Mouse (Mus musculus): ENCODE results near the gene Gm21964. TPM values are rescaled to one million over a fixed set of nuclear protein-coding genes. Genes with fewer than 3 reads are reported as not detected.
A peak's percentile ranks its signal among the peaks of the same experiment; 100 is the strongest.

Gene Gm21964
- polyA plus RNA-seq, 1 experiment from 2014 or later = not detected

- H3K36me3 ChIP-seq (ENCODE audit: control insufficient read depth, insufficient read depth, low read length) = no peaks in the 10 kb centered on the region
- H3K27ac ChIP-seq (ENCODE audit: low read length) = no peak within 1 kb of the TSS
- no peaks in the 10 kb centered on the region for H3K27me3 ChIP-seq (ENCODE audit: control insufficient read depth, insufficient read depth, low read length)
- 6% methylated on average over 54 of the region's 54 CpGs for WGBS
- peak within 1 kb of the TSS; percentile 92 for H3K4me2 ChIP-seq (replicated peaks; ENCODE audit: low read depth, low read length)
- H3K9ac ChIP-seq (replicated peaks; ENCODE audit: low read depth, low read length) = peak within 1 kb of the TSS; percentile 55
- H3K4me3 ChIP-seq (ENCODE audit: low read depth, low read length) = peak within 1 kb of the TSS; percentile 60
- H3K4me1 ChIP-seq (ENCODE audit: control insufficient read depth, insufficient read depth, low read length) = peaks cover 3% of the 10 kb centered on the region; the same call in 1 of the 2 replicates
- peak; percentile 93 for ATAC-seq (ENCODE audit: insufficient number of reproducible peaks, insufficient read depth, low FRiP score, low read depth)
- H3K9me3 ChIP-seq (ENCODE audit: control insufficient read depth, low read depth, low read length) = no peaks in the 10 kb centered on the region
Measured at GRCm38 (mm10) chr8:110079282-110080221, 21.5 kb upstream of the Gm21964 start, which contains the start of gene Zfp612. TSS of gene Zfp612 (plus strand) at chr8:110079746.

- no peak for ATAC-seq (ENCODE audit: insufficient number of reproducible peaks, insufficient read depth, low FRiP score, low read depth)
- Histone ChIP-seq H3K4me1 (ENCODE audit: control insufficient read depth, insufficient read depth, low read length) (peaks cover 3% of the 10 kb centered on the region; the same call in 1 of the 2 replicates), H3K9ac (replicated peaks; ENCODE audit: low read depth, low read length) (no peak overlapping the region), H3K27me3 (ENCODE audit: control insufficient read depth, insufficient read depth, low read length) (no peaks in the 10 kb centered on the region), H3K4me3 (ENCODE audit: low read depth, low read length) (no peak overlapping the region), H3K36me3 (ENCODE audit: control insufficient read depth, insufficient read depth, low read length) (peaks cover 6% of the 10 kb centered on the region), H3K9me3 (ENCODE audit: control insufficient read depth, low read depth, low read length) (no peaks in the 10 kb centered on the region), H3K27ac (ENCODE audit: low read length) (no peak overlapping the region), H3K4me2 (replicated peaks; ENCODE audit: low read depth, low read length) (no peak overlapping the region)
- WGBS = 78% methylated on average over 11 of the region's 11 CpGs
Measured at GRCm38 (mm10) chr8:110082416-110083105, 18.4 kb upstream of the Gm21964 start.

DNA sequence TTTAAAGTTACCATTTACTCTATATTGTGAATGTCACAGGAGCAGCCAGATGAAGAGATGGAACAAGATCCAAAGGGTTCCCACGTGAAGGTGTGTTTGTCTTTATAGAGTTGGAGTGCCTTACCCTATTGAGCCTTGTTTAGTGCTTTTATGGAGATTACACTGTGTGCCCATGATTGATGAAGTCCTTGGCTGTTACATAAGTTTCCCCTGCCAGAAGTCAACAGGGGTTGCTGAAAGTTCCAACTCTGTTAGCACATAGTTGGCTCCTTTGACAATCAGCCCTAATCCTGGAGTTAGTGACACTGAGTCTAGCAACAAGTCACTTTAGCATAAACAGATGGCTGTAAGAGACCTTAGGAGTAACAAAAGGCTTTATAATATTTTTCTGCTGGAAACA, 9.1 kb upstream of the Gm21964 start:
- ATAC-seq (ENCODE audit: insufficient number of reproducible peaks, insufficient read depth, low FRiP score, low read depth) = no peak
- H3K27ac ChIP-seq (ENCODE audit: low read length) = no peak overlapping the region
- H3K4me1 ChIP-seq (ENCODE audit: control insufficient read depth, insufficient read depth, low read length) = no peaks in the 10 kb centered on the region
- peaks cover 15% of the 10 kb centered on the region for H3K36me3 ChIP-seq (ENCODE audit: control insufficient read depth, insufficient read depth, low read length)
- peaks cover 11% of the 10 kb centered on the region; the same call in 1 of the 2 replicates for H3K9me3 ChIP-seq (ENCODE audit: control insufficient read depth, low read depth, low read length)
- H3K4me2 ChIP-seq (replicated peaks; ENCODE audit: low read depth, low read length) = no peak overlapping the region
- 32% methylated on average over 1 of the region's 1 CpGs for WGBS
- H3K9ac ChIP-seq (replicated peaks; ENCODE audit: low read depth, low read length) = no peak overlapping the region
- no peaks in the 10 kb centered on the region for H3K27me3 ChIP-seq (ENCODE audit: control insufficient read depth, insufficient read depth, low read length)
- no peak overlapping the region for H3K4me3 ChIP-seq (ENCODE audit: low read depth, low read length)

DNA sequence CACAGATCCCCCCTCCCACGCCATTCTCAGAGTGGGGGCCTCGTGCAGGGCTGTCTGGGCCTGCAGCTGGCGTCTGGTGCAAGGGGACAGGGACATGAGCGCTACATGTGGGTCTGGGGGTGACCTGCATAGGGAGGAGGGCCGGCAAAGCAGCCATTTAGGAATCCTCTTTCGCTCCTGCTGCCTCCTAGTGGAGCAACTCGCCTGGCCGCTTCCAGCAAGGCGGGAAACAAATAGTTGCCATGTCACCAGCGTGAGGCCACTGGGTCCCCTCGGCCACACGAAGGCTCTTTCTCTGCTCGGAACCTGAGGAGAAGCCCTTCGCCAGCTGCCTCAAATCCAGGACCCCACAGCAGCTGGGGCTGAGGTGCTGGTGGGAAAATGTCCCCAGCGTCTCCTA, 669 bp downstream of the Gm21964 start:
- H3K27ac ChIP-seq (ENCODE audit: low read length) = no peak overlapping the region
- 86% methylated on average over 15 of the region's 15 CpGs for WGBS
- H3K9me3 ChIP-seq (ENCODE audit: control insufficient read depth, low read depth, low read length) = no peaks in the 10 kb centered on the region
- no peak overlapping the region for H3K4me2 ChIP-seq (replicated peaks; ENCODE audit: low read depth, low read length)
- H3K4me3 ChIP-seq (ENCODE audit: low read depth, low read length) = no peak overlapping the region
- no peaks in the 10 kb centered on the region for H3K36me3 ChIP-seq (ENCODE audit: control insufficient read depth, insufficient read depth, low read length)
- H3K9ac ChIP-seq (replicated peaks; ENCODE audit: low read depth, low read length) = no peak overlapping the region
- no peak for ATAC-seq (ENCODE audit: insufficient number of reproducible peaks, insufficient read depth, low FRiP score, low read depth)
- H3K27me3 ChIP-seq (ENCODE audit: control insufficient read depth, insufficient read depth, low read length) = no peaks in the 10 kb centered on the region
- no peaks in the 10 kb centered on the region for H3K4me1 ChIP-seq (ENCODE audit: control insufficient read depth, insufficient read depth, low read length)

DNA sequence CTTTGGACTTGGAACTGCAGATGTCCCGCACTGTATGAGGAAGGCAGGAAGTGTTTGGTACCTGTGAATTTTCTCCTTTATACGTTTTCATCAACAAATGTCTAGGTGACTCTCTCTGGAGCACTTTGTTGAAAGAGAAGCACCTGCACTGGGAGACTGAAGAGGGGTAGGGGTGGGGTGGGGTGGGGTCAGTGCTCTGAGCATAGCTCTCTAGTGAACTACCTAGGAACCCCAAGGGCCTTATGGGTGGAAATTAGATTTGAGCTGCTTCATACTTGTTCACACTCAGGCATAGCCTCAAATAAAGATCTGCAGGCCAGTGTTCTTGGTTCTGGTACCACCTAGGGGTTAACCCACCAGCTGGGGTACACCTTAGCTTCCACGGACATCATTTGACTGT, 1.6 kb downstream of the Gm21964 start, which contains the start of gene Gm17720:
TSS of gene Gm17720 (minus strand) at position 101 of the 400 bp plus-strand sequence.
- Histone ChIP-seq H3K4me2 (replicated peaks; ENCODE audit: low read depth, low read length) (no peak within 1 kb of the TSS), H3K27me3 (ENCODE audit: control insufficient read depth, insufficient read depth, low read length) (no peaks in the 10 kb centered on the region), H3K4me3 (ENCODE audit: low read depth, low read length) (no peak within 1 kb of the TSS), H3K9me3 (ENCODE audit: control insufficient read depth, low read depth, low read length) (no peaks in the 10 kb centered on the region), H3K36me3 (ENCODE audit: control insufficient read depth, insufficient read depth, low read length) (no peaks in the 10 kb centered on the region), H3K9ac (replicated peaks; ENCODE audit: low read depth, low read length) (no peak within 1 kb of the TSS), H3K4me1 (ENCODE audit: control insufficient read depth, insufficient read depth, low read length) (no peaks in the 10 kb centered on the region), H3K27ac (ENCODE audit: low read length) (no peak within 1 kb of the TSS)
- no peak for ATAC-seq (ENCODE audit: insufficient number of reproducible peaks, insufficient read depth, low FRiP score, low read depth)
- 84% methylated on average over 3 of the region's 3 CpGs for WGBS

- Histone ChIP-seq H3K4me3 (ENCODE audit: low read depth, low read length) (no peak overlapping the region), H3K4me2 (replicated peaks; ENCODE audit: low read depth, low read length) (no peak overlapping the region), H3K27me3 (ENCODE audit: control insufficient read depth, insufficient read depth, low read length) (no peaks in the 10 kb centered on the region), H3K4me1 (ENCODE audit: control insufficient read depth, insufficient read depth, low read length) (no peaks in the 10 kb centered on the region), H3K27ac (ENCODE audit: low read length) (no peak overlapping the region), H3K9me3 (ENCODE audit: control insufficient read depth, low read depth, low read length) (no peaks in the 10 kb centered on the region), H3K9ac (replicated peaks; ENCODE audit: low read depth, low read length) (no peak overlapping the region), H3K36me3 (ENCODE audit: control insufficient read depth, insufficient read depth, low read length) (no peaks in the 10 kb centered on the region)
- no peak for ATAC-seq (ENCODE audit: insufficient number of reproducible peaks, insufficient read depth, low FRiP score, low read depth)
- 36% methylated on average over 6 of the region's 6 CpGs for WGBS
Measured at GRCm38 (mm10) chr8:110119715-110120114, 18.7 kb downstream of the Gm21964 start.

- Histone ChIP-seq H3K9me3 (ENCODE audit: control insufficient read depth, low read depth, low read length) (no peaks in the 10 kb centered on the region), H3K4me3 (ENCODE audit: low read depth, low read length) (no peak overlapping the region), H3K4me1 (ENCODE audit: control insufficient read depth, insufficient read depth, low read length) (no peaks in the 10 kb centered on the region), H3K27ac (ENCODE audit: low read length) (no peak overlapping the region), H3K4me2 (replicated peaks; ENCODE audit: low read depth, low read length) (no peak overlapping the region), H3K36me3 (ENCODE audit: control insufficient read depth, insufficient read depth, low read length) (no peaks in the 10 kb centered on the region), H3K9ac (replicated peaks; ENCODE audit: low read depth, low read length) (no peak overlapping the region), H3K27me3 (ENCODE audit: control insufficient read depth, insufficient read depth, low read length) (no peaks in the 10 kb centered on the region)
- 18% methylated on average over 13 of the region's 13 CpGs for WGBS
- ATAC-seq (ENCODE audit: insufficient number of reproducible peaks, insufficient read depth, low FRiP score, low read depth) = peak; percentile 18; the same call in 1 of the 2 replicates
Measured at GRCm38 (mm10) chr8:110130537-110130936, 29.5 kb downstream of the Gm21964 start.

- H3K4me3 ChIP-seq (ENCODE audit: low read depth, low read length) = no peak overlapping the region
- 93% methylated on average over 8 of the region's 8 CpGs for WGBS
- H3K27me3 ChIP-seq (ENCODE audit: control insufficient read depth, insufficient read depth, low read length) = no peaks in the 10 kb centered on the region
- no peak overlapping the region for H3K9ac ChIP-seq (replicated peaks; ENCODE audit: low read depth, low read length)
- H3K27ac ChIP-seq (ENCODE audit: low read length) = no peak overlapping the region
- no peaks in the 10 kb centered on the region for H3K36me3 ChIP-seq (ENCODE audit: control insufficient read depth, insufficient read depth, low read length)
- no peak overlapping the region for H3K4me2 ChIP-seq (replicated peaks; ENCODE audit: low read depth, low read length)
- no peaks in the 10 kb centered on the region for H3K4me1 ChIP-seq (ENCODE audit: control insufficient read depth, insufficient read depth, low read length)
- no peak for ATAC-seq (ENCODE audit: insufficient number of reproducible peaks, insufficient read depth, low FRiP score, low read depth)
- H3K9me3 ChIP-seq (ENCODE audit: control insufficient read depth, low read depth, low read length) = no peaks in the 10 kb centered on the region
Measured at GRCm38 (mm10) chr8:110134236-110134635, 33.2 kb downstream of the Gm21964 start.
